Mouse (Mus musculus): Measurements from ENCODE around the gene Sox2.

The Sox2 gene

DNA sequence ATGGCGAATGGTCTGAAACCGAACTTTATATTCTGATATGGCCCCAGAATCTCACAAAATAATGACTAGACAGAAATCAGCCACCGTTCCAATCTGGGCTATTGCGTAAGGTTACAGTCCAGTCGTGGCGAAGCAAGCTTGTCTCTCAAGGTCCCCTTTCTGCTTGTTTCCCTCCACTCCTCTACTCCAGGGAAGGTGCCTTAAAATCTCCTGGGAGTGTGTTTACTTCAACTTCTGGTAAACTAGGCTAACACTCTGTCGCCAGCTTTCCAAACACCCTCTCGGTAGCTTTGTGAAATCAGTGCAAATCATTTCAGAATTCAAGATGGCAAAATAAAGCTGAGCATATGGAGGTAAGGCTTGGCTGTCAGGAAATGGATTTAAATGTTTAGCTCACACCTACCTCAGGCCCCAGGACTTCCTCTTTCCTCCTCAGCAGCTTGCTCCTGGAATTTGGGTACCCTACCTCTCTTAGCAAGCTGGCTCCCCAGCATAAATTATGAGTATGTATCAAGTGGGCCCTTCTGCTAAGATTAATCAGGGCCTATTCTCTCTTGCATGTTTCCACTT is 8.8 kb downstream of the Sox2 start:
- no peak for DNase-seq (ENCODE audit: extremely low read depth, low read depth)

DNA sequence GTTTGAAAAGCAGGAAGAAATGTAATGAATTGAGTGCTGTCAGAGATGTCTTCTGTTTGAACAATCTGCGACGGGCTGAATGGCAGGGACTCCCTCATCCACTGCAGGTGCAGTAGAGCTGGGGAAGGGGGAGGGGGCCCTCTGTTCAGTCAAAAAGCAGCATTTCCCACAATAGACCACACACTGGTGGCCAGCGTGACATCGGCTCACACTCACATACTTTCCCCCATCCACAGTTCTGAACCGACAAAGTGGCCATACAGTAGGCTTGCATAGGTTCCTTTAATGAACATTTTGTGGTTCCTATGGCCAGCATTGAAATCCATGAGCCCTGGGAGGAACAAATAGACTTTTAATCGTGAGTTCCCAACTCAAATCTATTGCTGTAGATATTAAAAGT is 9.7 kb downstream of the Sox2 start:
- DNase-seq (ENCODE audit: extremely low read depth, low read depth) = no peak

DNA sequence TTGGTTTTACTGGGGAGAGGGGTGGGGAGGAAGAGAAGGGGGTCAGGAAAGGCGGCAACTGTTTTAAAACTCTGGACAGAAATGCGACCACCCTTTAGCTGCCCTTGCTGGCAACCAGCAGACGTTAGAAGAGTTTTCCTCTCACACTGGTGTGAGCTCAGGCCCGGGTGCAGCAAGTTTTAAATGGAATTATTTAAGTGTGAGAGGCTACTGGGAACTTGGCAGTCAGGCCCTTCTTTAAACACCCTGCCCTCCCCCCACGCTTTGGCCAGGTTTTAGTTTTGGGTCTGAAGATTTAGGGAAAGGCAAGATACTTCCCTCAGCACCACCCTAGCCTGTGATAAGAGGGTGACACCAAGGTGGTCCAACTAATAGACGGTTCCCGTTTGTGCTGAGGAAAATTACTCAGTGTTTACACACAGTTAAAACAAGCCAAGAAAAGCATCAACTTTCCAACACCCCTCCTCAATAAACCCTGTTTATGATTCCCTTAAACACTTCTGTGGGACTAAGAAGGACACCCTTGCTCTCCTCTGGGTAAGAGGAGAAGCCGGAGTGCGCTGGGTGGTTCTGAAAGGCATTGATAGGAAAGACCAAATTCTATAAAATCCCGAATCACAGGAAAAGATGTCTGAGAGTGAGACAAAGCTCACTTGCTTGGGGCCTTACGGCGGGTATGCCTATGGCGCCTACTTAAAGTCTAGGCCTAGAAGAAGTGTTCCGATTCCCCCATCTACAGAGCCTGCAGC is 10.5 kb downstream of the Sox2 start:
- DNase-seq (ENCODE audit: extremely low read depth, low read depth) = no peak

DNA sequence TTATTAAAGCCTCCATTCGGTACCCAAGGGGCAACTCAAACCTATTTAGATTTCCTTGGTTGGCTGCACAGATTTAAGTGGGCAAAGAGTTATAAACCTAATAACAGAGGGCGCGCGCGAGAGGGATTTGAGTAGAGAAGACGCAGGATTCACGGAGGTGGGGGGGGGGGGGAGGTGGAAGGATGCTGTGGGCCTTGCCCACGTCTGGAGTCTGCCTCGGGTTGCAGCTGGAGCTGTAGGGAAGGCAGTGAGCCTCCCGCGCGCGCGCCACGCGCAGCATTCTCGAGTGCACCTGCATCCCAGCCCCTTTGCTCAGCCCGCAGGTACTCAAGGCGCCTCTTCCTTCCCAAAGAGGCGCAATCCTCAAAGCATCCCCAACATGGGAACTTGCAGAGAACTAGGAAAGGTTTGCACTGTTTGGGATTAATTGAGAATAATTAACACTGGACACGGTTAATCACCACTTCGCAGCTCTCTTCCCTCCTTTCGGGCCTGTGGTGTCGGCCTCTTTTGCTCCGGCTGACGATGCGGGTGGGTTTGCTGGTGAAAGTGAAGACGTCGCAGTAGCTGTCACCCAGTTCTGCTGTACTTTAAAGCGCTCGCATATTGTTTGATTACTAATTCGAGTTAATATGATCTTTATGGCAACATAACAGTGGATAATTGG is 11.3 kb downstream of the Sox2 start:
- no peak for DNase-seq (ENCODE audit: extremely low read depth, low read depth)

DNA sequence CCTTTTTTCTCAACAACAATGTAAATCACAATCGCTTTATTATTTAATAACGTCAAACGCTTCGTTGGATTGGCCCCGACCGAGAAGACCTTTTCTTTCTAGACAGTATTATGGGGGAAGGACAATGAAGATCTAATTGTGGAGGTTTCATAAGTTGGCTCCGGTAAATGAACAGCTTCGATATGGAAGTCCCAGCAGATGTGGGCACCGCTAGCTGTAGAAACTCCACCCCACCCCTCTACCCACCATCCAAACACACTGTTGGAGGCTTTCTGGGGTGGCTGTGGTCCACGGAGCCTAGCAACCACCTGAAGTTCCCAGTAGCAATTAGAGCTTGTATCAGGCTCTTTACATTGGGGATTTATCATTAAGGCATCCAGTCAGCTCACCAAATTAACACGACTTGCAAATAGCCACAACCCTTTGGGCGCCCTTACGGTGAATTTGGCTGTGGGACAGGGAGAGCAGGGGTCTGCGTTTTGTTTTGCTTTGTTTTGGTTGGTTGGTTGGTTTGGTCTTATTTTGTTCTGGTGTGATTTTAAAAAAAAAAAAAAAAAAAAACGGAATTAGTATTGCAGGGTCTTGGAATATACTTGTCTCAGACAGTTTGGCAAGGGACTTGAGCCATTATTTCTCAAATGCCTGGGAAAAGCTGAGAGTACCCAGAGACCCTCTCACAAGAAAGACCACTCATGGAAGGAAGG is 12.0 kb downstream of the Sox2 start:
- DNase-seq (ENCODE audit: extremely low read depth, low read depth) = no peak

DNA sequence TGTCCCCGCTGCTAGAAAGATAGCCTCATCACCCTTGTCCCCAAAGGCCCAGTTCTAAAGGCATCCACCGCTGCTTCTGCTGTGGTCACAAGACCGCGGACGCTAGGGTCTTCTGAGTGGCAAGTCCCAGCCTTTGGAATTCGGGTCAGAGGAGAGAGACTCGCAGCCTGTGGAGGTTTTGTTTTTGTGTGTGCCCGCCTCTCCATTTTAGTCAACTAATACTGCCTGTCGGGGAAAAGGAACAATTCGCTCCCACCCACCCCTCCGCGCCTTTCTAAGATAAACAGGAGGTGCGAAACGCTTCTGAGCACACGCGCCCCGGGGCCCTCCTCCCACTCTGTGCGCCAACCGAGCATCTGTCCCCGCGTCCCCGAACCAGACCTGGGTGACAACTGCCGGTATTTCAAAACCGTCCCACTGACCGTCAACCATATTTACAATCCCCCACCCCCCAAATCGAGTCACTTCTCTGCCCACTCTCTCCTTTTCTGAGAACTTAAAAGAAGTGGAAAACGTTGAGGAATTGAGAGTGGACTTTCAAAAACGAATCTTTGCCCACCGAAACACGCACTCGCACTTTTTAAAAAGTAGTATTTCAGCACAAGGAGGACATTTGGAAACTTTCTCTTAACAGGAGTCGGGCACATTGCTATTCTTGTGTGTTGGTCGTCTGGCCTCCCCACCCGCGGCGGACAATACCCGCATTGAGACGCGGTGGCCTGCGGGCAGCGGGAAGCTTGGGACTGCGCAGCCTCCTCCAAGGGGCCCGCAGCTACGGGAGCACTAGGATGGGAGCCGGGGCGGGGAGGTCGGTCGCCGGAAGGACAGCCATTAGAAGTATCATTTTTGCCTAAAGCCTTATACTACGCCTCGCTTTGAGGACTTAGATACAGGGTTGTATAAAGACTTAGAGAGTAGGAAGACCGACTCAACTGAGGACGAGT is 12.8 kb downstream of the Sox2 start:
- no peak for DNase-seq (ENCODE audit: extremely low read depth, low read depth)

DNA sequence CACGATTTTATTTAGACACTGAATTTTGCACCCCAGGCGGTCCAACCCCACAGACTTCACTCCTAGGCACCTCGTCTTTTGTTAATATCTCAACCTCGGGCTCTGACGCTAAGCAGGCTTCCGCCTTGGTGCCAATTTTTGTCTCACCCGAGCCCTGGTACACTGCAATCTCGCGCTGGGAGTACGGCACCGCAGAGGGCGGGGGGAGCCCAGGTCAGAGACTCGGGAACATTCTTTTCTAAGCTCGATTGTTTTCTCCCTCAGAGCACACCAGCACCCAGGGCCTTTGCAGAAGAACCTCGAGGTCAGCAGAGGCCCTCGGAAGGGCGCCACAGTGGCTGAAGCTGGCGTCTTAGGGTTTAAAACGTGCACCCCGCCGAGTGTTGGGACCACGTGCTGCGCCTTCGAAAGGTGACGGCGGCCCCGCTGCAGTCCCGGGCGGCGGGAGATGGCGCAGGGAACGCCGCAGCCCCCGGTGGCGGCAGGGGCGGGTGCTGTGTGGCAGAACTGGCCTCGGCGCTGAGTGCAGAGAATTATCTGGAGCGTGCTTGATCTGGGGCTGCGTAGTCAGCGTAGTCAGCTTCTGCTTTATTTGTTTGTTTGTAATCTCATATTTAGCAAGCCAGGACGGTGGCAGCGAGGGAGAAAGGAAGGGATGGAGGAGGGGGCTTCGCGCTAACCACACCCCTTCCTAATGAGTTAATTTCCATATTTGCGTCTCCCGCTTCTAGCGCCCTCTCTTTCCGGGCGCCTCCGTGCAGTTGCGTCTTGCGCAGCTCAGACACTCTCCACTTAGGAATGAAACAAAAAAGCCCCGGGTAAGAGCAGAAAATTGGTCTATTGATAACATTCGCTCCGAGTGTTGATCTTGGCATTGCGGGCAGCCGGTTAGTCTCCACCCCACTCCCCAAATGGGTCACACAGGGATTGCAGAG is 13.8 kb downstream of the Sox2 start:
- no peak for DNase-seq (ENCODE audit: extremely low read depth, low read depth)

DNA sequence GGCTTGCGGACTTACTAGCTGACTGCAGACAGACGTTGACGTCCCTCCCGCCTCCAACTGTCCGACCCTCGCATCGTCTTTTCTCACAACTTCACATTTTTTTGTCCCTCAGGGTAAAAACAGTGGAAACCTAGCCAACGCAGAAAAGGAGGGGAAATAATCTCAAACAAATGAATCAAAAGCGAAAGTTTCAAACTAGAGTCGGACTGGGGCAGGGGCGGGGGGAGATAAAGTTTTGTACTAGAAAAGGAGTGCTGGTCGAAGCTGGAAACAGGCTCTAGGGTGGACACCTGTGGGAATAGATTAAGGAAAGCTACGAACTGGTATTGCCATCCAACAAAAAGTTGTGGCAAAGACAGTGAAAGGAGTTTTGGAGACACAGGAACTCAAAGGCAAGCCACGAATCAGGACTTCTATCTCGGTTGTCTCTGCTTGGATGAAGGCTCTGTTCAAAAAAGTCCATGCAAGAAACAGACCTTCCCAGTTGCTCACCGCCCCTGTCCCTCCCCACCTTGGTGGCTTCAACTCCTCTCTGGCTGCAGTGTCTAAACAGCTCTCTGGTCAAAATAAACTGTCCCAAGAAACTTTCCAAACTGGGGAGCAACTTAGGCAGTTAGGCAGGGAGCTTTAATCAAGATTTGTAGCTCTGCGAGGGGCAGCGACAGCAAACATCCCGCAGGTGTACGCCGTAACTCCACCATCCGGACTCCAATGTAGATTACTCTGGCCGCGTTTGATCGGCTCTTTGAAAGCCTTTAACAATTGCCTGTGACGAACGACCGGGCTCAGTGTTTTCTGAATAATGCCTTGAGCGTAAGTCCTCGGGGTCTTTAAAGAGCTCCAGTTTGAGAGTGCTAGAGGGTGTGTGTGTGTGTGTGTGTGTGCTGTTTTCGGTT is 14.7 kb downstream of the Sox2 start:
- DNase-seq (ENCODE audit: extremely low read depth, low read depth) = no peak

DNA sequence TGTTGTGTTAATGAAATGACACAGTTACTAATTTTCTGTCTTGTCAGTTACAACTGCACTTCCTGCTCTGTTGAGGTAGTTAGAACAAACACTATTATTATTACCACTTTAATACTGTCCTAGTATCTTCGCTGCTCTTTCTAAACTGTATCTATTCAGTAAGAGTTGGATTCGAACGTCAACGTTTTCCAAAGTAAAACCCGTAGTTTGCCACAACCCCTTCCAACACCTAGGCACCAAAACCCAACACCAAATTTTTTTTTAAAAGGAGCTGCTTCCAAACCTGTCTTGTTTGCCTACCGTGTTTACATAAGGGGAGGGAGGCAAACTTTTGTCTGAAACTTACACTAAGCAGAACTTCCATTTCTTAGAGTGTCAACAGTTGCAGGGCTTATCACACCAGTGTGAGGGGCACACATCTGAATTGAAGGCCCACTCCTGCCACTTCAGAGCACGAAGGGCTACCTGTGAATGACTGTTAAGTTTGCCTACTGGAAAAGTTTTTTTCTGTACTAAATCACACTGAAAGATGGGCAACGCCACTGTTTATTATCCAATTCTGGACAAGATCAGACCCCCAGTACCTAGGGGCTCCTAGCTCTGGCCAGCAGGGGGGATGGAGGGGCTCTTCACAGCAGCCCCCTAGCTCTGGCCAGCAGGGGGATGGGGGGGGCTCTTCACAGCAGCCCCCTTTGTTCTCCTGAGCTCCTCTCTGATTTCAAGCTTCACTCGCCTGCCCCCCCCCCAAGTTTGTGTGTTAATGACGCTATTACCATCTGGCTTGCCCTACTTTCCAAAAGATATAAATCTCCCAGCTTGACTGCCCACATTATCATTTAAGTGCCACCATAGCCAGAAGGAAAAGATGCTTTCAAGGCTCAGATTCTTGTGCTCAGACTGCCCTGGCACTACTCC is 15.8 kb downstream of the Sox2 start:
- DNase-seq (ENCODE audit: extremely low read depth, low read depth) = no peak

DNA sequence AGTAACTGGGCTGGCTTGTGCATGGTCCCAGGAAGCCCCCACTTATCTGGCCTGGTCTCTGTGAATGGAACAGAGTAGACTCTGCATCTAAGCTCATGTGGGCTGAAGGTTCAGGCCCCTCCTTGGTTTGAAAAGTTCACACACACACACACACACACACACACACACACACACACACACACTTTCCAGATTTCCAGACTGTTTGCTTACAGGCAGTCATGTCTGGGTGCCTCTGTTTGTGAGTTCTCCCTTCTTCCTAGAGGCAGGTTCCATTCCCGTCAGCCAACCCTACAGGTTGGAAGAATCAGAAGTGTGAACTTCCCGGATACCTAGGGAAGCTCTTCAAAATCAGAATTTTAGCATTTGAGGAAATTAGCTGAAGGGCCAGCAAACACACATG is 17.0 kb downstream of the Sox2 start:
- no peak for DNase-seq (ENCODE audit: extremely low read depth, low read depth)

DNA sequence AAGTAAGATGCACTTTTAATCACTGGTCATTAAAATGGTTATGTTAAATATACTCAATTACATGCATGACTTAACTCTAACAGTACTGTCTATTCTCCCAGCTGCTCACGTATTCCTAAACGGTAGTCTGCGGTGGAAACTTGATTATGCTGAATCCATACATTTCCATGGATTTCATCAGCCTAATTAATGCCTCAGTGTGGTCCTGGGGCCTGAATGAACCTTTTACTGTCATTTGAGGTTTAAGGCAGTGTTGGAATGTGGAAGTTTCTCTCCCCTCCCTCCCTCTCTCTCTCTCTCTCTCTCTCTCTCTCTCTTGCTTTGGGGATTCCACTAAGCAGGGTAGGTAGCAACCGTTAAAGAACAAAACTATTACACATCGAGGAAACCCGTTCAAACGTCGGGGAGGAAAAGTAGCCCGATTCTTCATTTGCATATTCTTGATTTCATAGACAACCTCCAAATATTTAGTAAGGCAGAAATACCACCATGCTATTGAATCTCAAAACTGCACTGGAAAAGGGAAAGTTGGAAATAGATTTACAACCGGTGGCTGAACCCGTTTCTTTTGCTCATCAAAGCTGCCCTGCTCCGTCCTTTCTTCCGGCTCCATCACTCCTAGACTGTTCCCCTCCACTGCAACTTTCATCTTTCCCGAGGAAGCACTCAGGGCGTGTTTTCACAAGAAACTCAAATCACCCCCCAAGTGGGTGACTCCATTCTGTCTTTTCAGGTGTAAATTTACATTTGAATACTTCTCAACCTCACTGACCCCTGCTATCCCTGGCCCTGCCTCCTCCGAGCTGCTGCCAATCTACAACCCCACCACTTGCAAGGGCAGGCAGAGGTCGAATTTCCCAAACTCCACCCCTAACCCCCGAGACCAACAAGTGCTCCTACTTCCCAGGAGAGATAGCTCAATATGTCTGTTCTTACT is 17.9 kb downstream of the Sox2 start:
- no peak for DNase-seq (ENCODE audit: extremely low read depth, low read depth)

DNA sequence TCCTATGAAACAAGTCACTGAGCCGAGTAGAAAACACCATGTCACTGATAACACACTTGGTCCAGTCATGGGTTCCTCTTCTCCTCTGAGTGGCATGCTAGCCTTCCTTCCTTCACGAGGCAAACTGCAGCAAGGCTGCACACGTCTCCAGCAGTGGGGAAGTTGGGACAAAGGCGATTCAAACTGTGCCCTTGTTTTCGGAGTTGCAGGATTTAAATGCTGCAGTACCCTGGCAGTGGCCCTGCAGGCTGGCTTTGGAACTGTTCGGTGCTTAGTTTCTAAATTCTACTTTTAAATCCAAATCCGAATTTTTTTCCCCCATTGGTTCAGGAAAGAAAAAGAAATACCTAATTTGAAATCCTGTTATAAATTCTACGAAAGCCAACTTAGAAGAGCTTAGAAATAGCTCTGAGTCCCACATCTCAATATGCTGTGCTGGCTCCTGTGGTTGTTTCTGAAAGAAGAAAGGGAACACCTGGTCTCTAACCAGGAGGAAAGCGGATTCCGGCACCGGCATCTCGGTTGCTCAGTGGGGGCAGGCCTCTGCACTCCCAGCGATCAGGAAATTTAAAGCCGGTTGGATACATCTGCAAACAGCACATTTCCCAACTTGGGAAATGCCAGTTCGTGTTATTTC is 20.9 kb downstream of the Sox2 start:
- DNase-seq (ENCODE audit: extremely low read depth, low read depth) = no peak

DNA sequence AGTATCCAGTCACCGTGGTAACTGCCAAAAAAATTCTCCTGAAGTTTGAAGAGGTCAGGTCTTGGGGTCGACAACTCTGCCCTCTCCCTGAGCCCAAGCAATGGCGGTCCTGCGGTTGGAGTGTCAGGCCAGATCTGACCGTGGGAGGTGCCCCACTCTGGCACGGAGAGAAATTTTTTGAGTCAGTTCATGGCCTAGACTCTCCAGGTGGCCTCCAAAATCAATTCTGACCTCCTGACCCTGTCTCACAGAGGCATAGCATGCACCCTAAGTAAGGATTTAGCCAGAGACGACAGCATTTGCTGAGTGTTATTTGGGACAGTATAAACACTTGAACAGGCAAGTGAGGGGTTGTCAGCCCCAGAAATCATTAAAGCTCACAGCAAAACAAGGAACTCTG is 28.6 kb downstream of the Sox2 start:
- no peak for DNase-seq (ENCODE audit: extremely low read depth, low read depth)

DNA sequence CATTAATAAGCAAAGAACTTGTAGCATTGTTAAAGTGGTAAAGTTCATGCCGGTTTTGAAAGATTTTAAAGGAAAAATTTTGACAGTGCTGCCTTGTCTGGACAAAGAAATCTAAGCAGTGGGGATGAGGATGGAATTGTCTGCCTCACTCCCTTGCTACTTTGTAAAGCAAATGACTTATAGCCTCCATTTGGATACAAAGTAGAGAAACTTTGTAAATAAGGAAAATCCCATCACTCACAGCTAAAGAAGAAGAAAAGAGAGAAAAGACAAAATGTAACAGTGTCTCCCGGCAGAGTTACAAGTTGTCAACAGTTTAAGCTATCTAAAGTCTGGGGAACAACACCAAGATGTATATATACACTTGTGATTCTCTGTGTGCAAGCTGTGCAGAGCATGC is 29.2 kb downstream of the Sox2 start:
- DNase-seq (ENCODE audit: extremely low read depth, low read depth) = no peak

DNA sequence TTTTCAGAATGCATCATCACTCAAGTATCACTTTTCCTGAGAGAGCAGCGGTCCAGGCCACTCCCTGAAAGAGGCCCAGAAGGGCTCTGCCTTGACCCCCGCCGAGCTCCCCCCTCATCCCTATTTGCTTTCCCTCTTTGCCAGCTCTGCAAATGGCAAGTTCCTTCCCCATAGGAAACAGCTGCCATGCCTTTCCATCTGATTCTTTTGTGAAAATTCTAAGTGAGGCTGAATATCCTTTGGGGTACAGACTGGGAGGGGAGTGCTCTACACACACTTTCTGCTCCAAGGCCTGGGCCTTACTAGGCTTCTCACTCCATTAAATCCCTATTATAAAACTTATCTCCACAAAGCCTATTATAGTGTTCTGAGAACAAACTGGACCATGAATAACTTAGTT is 29.7 kb downstream of the Sox2 start:
- DNase-seq (ENCODE audit: extremely low read depth, low read depth) = no peak

DNA sequence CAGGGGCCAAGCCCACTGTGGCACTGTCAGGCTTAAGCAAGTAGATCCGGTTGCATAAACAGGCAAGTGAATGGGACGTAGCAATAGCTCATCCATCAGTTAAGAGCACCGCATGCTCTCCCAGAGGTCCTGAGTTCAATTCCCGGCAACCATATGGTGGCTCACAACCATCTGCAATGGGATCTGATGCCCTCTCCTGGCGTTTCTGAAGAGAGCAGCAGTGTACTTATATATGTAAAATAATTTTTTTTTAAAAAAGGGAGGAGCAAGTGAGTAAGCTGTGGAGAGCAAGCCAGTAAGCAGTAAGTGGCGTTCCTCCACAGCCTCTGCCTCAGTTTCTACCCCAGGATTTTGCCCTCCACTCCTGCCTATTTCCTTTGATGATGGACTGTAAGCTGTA is 37.9 kb downstream of the Sox2 start:
- no peak for DNase-seq (ENCODE audit: extremely low read depth, low read depth)
